In the genomic region with DNA sequence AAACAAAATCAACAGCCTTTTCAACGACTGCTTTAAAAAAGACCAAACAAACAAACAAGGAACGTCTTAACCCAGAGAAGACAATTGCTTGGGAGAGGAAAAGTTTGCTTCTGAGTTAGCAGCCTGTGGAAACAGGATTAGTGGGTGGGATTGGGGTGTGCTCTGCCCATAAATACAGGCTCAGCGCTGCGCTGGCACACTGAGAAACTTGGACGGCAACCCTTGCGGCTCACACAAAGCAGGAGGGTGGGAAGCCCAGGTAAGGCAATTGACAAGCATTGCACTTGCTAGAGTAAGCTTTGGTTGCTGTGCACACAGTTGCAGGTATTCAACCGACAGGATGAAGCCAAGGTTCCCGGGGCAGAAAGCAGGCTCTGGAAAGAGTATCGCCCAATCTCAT, we compare ENCODE assay signal across 27 mouse cellular contexts. TPM values are rescaled to one million over a fixed set of nuclear protein-coding genes. Genes with fewer than 3 reads are reported as not detected.
DNase-seq lines count a peak whose midpoint lies in the region; ATAC-seq and TF ChIP-seq lines count a peak whose summit lies in the region.
"Had no signal": no experiment of that assay in that cellular context is flagged by ENCODE, and none has a peak within 500 bp of the region (broad histone marks: within the 10 kb centered on the region; RNA-seq: fewer than 3 reads in every experiment).

A gene (plus strand): TSS at position 197 of the 400 bp plus-strand sequence.

- TF ChIP-seq EP300 in stomach, postnatal 0 days (optimal IDR thresholded peaks at IDR 0.05) = no peak

- H3K27me3 ChIP-seq in forebrain, embryonic 12.5 days = no peaks in the 10 kb centered on the region
- no peaks in the 10 kb centered on the region for H3K27me3 ChIP-seq in forebrain, embryonic 14.5 days (replicated peaks; ENCODE audit: control insufficient read depth, insufficient read depth, low read length)
- H3K27me3 ChIP-seq in neural tube, embryonic 13.5 days = no peaks in the 10 kb centered on the region
- H3K27me3 ChIP-seq in neural tube, embryonic 15.5 days (replicated peaks) = no peaks in the 10 kb centered on the region
- H3K27me3 ChIP-seq in intestine, postnatal 0 days (replicated peaks; ENCODE audit: control insufficient read depth, insufficient read depth, low read length) = no peaks in the 10 kb centered on the region
- no peaks in the 10 kb centered on the region for H3K27me3 ChIP-seq in stomach, postnatal 0 days (ENCODE audit: control insufficient read depth, insufficient read depth, low read length)
- H3K27me3 ChIP-seq: heart, embryonic 13.5 days; limb, embryonic 13.5 days; midbrain, embryonic 15.5 days had no signal

- no peak for TF ChIP-seq CTCF in intestine, postnatal 0 days (IDR thresholded peaks at IDR 0.05; ENCODE audit: low read depth)
- no peak for TF ChIP-seq CTCF in stomach, postnatal 0 days (IDR thresholded peaks at IDR 0.05; ENCODE audit: low read depth)

- H3K27ac ChIP-seq in forebrain, embryonic 12.5 days = 0 out of 2 replicates have a peak within 1 kb of the TSS, but pooled peaks have one; percentile 8
- H3K27ac ChIP-seq in forebrain, embryonic 14.5 days (ENCODE audit: low read depth, low read length) = no peak within 1 kb of the TSS
- H3K27ac ChIP-seq in neural tube, embryonic 13.5 days (replicated peaks) = peak within 1 kb of the TSS; percentile 54
- no peak within 1 kb of the TSS for H3K27ac ChIP-seq in neural tube, embryonic 15.5 days (replicated peaks)
- no peak within 1 kb of the TSS; the same call in 1 of the 2 replicates for H3K27ac ChIP-seq in intestine, postnatal 0 days (ENCODE audit: low read depth, low read length)
- peak within 1 kb of the TSS; percentile 80 for H3K27ac ChIP-seq in stomach, postnatal 0 days (replicated peaks)
- H3K27ac ChIP-seq: heart, embryonic 13.5 days; layer of hippocampus, adult 2 months; limb, embryonic 13.5 days; liver, embryonic 14.5 days had no signal

- no peak for DNase-seq in forebrain, embryonic 14.5 days (ENCODE audit: low spot score)
- DNase-seq in stomach, postnatal 0 days (ENCODE audit: low spot score) = peak; percentile 81
- DNase-seq in urinary bladder, postnatal 10 days (ENCODE audit: low spot score) = no peak
- DNase-seq in heart, adult 9 months (ENCODE audit: low spot score in 2 of 2) = no peak
- DNase-seq: adrenal gland, postnatal 25 days; cerebellum, adult 9-10 months; gastrocnemius, postnatal 10 days; heart, adult 18-20 months; heart, postnatal 14 days; lung, embryonic 14.5 days; right cerebral cortex, adult 18-20 months; right cerebral cortex, postnatal 4 days; thymus, postnatal 25 days had no signal

- peaks cover 10% of the 10 kb centered on the region; the same call in 1 of the 2 replicates for H3K4me1 ChIP-seq in forebrain, embryonic 12.5 days
- peaks cover under 1% of the 10 kb centered on the region; the same call in 1 of the 2 replicates for H3K4me1 ChIP-seq in forebrain, embryonic 14.5 days (ENCODE audit: control insufficient read depth, insufficient read depth, low read length)
- peaks cover 22% of the 10 kb centered on the region for H3K4me1 ChIP-seq in neural tube, embryonic 13.5 days (replicated peaks)
- peaks cover 8% of the 10 kb centered on the region for H3K4me1 ChIP-seq in neural tube, embryonic 15.5 days
- H3K4me1 ChIP-seq in intestine, postnatal 0 days (replicated peaks; ENCODE audit: control insufficient read depth, insufficient read depth, low read length) = 0 out of 2 replicates have a peak, but pooled peaks cover 5% of the 10 kb centered on the region
- H3K4me1 ChIP-seq in stomach, postnatal 0 days (replicated peaks; ENCODE audit: control insufficient read depth, insufficient read depth) = no peaks in the 10 kb centered on the region

- no peak within 1 kb of the TSS for H3K4me2 ChIP-seq in forebrain, embryonic 12.5 days
- H3K4me2 ChIP-seq in forebrain, embryonic 14.5 days (ENCODE audit: low read length) = no peak within 1 kb of the TSS
- no peak within 1 kb of the TSS for H3K4me2 ChIP-seq in neural tube, embryonic 13.5 days
- H3K4me2 ChIP-seq in neural tube, embryonic 15.5 days = no peak within 1 kb of the TSS
- peak within 1 kb of the TSS; percentile 30 for H3K4me2 ChIP-seq in intestine, postnatal 0 days (replicated peaks; ENCODE audit: low read depth)
- H3K4me2 ChIP-seq in stomach, postnatal 0 days (replicated peaks; ENCODE audit: low read depth) = peak within 1 kb of the TSS; percentile 31
- H3K4me2 ChIP-seq: heart, embryonic 13.5 days; limb, embryonic 13.5 days; lung, embryonic 14.5 days; midbrain, embryonic 15.5 days had no signal

- H3K4me3 ChIP-seq in forebrain, embryonic 12.5 days (replicated peaks) = no peak within 1 kb of the TSS
- no peak within 1 kb of the TSS for H3K4me3 ChIP-seq in forebrain, embryonic 14.5 days (ENCODE audit: low read depth, low read length)
- H3K4me3 ChIP-seq in neural tube, embryonic 13.5 days = no peak within 1 kb of the TSS
- H3K4me3 ChIP-seq in neural tube, embryonic 15.5 days (replicated peaks) = no peak within 1 kb of the TSS
- peak within 1 kb of the TSS; percentile 2; the same call in 1 of the 2 replicates for H3K4me3 ChIP-seq in intestine, postnatal 0 days (ENCODE audit: low read depth, low read length)
- H3K4me3 ChIP-seq in stomach, postnatal 0 days (ENCODE audit: low read depth, low read length) = peak within 1 kb of the TSS; percentile 29
- H3K4me3 ChIP-seq: heart, embryonic 13.5 days; layer of hippocampus, adult 2 months; limb, embryonic 13.5 days; midbrain, embryonic 15.5 days had no signal

- no peak for ATAC-seq in forebrain, embryonic 12.5 days (ENCODE audit: low FRiP score)
- no peak for ATAC-seq in forebrain, embryonic 14.5 days
- ATAC-seq in neural tube, embryonic 13.5 days (ENCODE audit: low read depth) = no peak
- ATAC-seq in neural tube, embryonic 15.5 days (ENCODE audit: low FRiP score) = no peak
- ATAC-seq in intestine, postnatal 0 days = peak; percentile 56
- peak; percentile 90 for ATAC-seq in stomach, postnatal 0 days (ENCODE audit: low FRiP score, low TSS enrichment)
- ATAC-seq: forebrain, embryonic 16.5 days; midbrain, embryonic 15.5 days had no signal

- 67% methylated on average over 9 of the region's 9 CpGs for WGBS in forebrain, embryonic 12.5 days
- WGBS in forebrain, embryonic 14.5 days = 64% methylated on average over 9 of the region's 9 CpGs
- WGBS in neural tube, embryonic 13.5 days = 77% methylated on average over 9 of the region's 9 CpGs
- WGBS in neural tube, embryonic 15.5 days = 62% methylated on average over 9 of the region's 9 CpGs
- WGBS in intestine, postnatal 0 days = 43% methylated on average over 9 of the region's 9 CpGs
- WGBS in stomach, postnatal 0 days = 44% methylated on average over 9 of the region's 9 CpGs

- no peak within 1 kb of the TSS for H3K9ac ChIP-seq in forebrain, embryonic 12.5 days
- no peak within 1 kb of the TSS for H3K9ac ChIP-seq in forebrain, embryonic 14.5 days (ENCODE audit: low read length)
- H3K9ac ChIP-seq in neural tube, embryonic 13.5 days = no peak within 1 kb of the TSS
- no peak within 1 kb of the TSS for H3K9ac ChIP-seq in neural tube, embryonic 15.5 days (replicated peaks)
- no peak within 1 kb of the TSS for H3K9ac ChIP-seq in intestine, postnatal 0 days (ENCODE audit: low read depth, low read length)
- peak within 1 kb of the TSS; percentile 59 for H3K9ac ChIP-seq in stomach, postnatal 0 days (ENCODE audit: low read length)
- H3K9ac ChIP-seq: heart, embryonic 13.5 days; limb, embryonic 13.5 days; liver, embryonic 14.5 days; lung, embryonic 14.5 days; midbrain, embryonic 15.5 days had no signal

- H3K36me3 ChIP-seq in forebrain, embryonic 12.5 days (replicated peaks) = no peaks in the 10 kb centered on the region
- no peaks in the 10 kb centered on the region for H3K36me3 ChIP-seq in forebrain, embryonic 14.5 days (ENCODE audit: control insufficient read depth, insufficient read depth, low read length)
- H3K36me3 ChIP-seq in neural tube, embryonic 13.5 days = no peaks in the 10 kb centered on the region
- no peaks in the 10 kb centered on the region for H3K36me3 ChIP-seq in neural tube, embryonic 15.5 days
- no peaks in the 10 kb centered on the region for H3K36me3 ChIP-seq in intestine, postnatal 0 days (ENCODE audit: control insufficient read depth, insufficient read depth)
- no peaks in the 10 kb centered on the region for H3K36me3 ChIP-seq in stomach, postnatal 0 days (ENCODE audit: control insufficient read depth, insufficient read depth, low read length)
- H3K36me3 ChIP-seq: heart, embryonic 13.5 days; limb, embryonic 13.5 days; midbrain, embryonic 15.5 days had no signal

- H3K9me3 ChIP-seq in forebrain, embryonic 12.5 days = no peaks in the 10 kb centered on the region
- no peaks in the 10 kb centered on the region for H3K9me3 ChIP-seq in forebrain, embryonic 14.5 days (replicated peaks; ENCODE audit: control insufficient read depth, low read length)
- no peaks in the 10 kb centered on the region for H3K9me3 ChIP-seq in neural tube, embryonic 13.5 days
- H3K9me3 ChIP-seq in neural tube, embryonic 15.5 days (replicated peaks) = no peaks in the 10 kb centered on the region
- no peaks in the 10 kb centered on the region for H3K9me3 ChIP-seq in intestine, postnatal 0 days (ENCODE audit: control insufficient read depth)
- no peaks in the 10 kb centered on the region for H3K9me3 ChIP-seq in stomach, postnatal 0 days (ENCODE audit: control insufficient read depth, low read length)
- H3K9me3 ChIP-seq: heart, embryonic 13.5 days; limb, embryonic 13.5 days; midbrain, embryonic 15.5 days had no signal

RNA-seq across cellular contexts. Expression of the gene that starts here (rescaled TPM):
- 0.33 and 0.36 TPM in 2 replicates for polyA plus RNA-seq in forebrain, embryonic 12.5 days (2016; fragmentation: Nextera tagmentation; extraction: Ambion mirVana)
- not detected in 2 replicates for polyA plus RNA-seq in forebrain, embryonic 14.5 days (2014; fragmentation: Nextera tagmentation; extraction: Ambion mirVana)
- 0.40 TPM in 1 of 2 replicates, not detected in the other for polyA plus RNA-seq in neural tube, embryonic 13.5 days (2015; fragmentation: Nextera tagmentation; extraction: Ambion mirVana)
- polyA plus RNA-seq in neural tube, embryonic 15.5 days (2015; fragmentation: Nextera tagmentation; extraction: Ambion mirVana) = 6.1 TPM in 1 of 2 replicates, not detected in the other
- 438 and 502 TPM in 2 replicates for polyA plus RNA-seq in intestine, postnatal 0 days (2015; fragmentation: Nextera tagmentation; extraction: Ambion mirVana)
- polyA plus RNA-seq in stomach, postnatal 0 days (2015; fragmentation: Nextera tagmentation; extraction: Ambion mirVana) = 1,362 and 1,533 TPM in 2 replicates
- polyA plus RNA-seq: brain, embryonic 14.5 days; forebrain, embryonic 16.5 days; hindbrain, embryonic 11.5 days; neural tube, embryonic 14.5 days; testis, adult 2 months had no signal

Comparison
In these comparisons a context has a peak if more than half of its experiments do, and no peak if none do; other contexts are left out.
1. RNA of the gene that starts here (polyA plus RNA-seq): 1,362 to 1,533 TPM in stomach, postnatal 0 days and 438 to 502 TPM in intestine, postnatal 0 days; 0.33 to 0.36 TPM in forebrain, embryonic 12.5 days, 6.1 TPM in neural tube, embryonic 15.5 days, not detected in forebrain, embryonic 14.5 days and 0.40 TPM in neural tube, embryonic 13.5 days; every median in the first group is over 10 times any median in the second.
2. H3K27ac ChIP-seq: peak in forebrain, embryonic 12.5 days (single experiment), neural tube, embryonic 13.5 days (single experiment) and stomach, postnatal 0 days (single experiment); none in forebrain, embryonic 14.5 days (single experiment), neural tube, embryonic 15.5 days (single experiment) and intestine, postnatal 0 days (single experiment).
3. ATAC-seq: peak in intestine, postnatal 0 days (single experiment) and stomach, postnatal 0 days (single experiment); none in forebrain, embryonic 12.5 days (single experiment), forebrain, embryonic 14.5 days (single experiment), neural tube, embryonic 13.5 days (single experiment) and neural tube, embryonic 15.5 days (single experiment).
4. H3K4me2 ChIP-seq: peak in intestine, postnatal 0 days (single experiment) and stomach, postnatal 0 days (single experiment); none in forebrain, embryonic 12.5 days (single experiment), forebrain, embryonic 14.5 days (single experiment), neural tube, embryonic 13.5 days (single experiment) and neural tube, embryonic 15.5 days (single experiment).
5. H3K4me3 ChIP-seq: peak in intestine, postnatal 0 days (single experiment) and stomach, postnatal 0 days (single experiment); none in forebrain, embryonic 12.5 days (single experiment), forebrain, embryonic 14.5 days (single experiment), neural tube, embryonic 13.5 days (single experiment) and neural tube, embryonic 15.5 days (single experiment).